Mouse (Mus musculus) forelimb bud, embryonic 11.5 days (tissue): Measurements from ENCODE around the gene Nav1.

Experiments used
- DNase-seq: peaks from one replicate; pipeline ENCODE4 v3.0.0-alpha.2; 2012; ENCODE audit warnings: low read depth, low spot score

The Nav1 gene

DNA sequence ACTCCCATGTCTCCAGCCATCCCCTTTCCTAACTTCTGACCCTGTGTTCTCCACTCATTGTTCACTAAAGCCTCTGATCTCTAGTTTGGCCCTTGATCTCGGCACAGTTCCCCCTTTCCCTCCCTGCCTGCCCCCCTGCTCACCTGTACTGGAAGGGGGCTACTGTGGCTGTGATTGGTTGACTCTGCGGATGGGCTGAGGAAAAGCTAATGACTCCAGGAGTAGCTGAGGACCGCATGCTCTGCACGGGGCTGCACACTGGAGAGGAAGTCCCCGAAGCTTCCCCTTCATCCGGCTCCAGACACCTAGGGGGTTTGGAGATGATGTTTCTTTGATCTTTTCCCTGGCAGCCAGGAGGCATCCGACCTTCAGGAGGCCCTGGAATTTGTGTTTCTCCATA lies at the start of gene Nav1:
Gene Nav1, minus strand, starts transcription at position 277 of the 400 bp plus-strand sequence.
- no peak for DNase-seq

GRCm38 (mm10) chr1:135653909-135654308 lies 46.8 kb upstream of the Nav1 start:
- no peak for DNase-seq

DNA sequence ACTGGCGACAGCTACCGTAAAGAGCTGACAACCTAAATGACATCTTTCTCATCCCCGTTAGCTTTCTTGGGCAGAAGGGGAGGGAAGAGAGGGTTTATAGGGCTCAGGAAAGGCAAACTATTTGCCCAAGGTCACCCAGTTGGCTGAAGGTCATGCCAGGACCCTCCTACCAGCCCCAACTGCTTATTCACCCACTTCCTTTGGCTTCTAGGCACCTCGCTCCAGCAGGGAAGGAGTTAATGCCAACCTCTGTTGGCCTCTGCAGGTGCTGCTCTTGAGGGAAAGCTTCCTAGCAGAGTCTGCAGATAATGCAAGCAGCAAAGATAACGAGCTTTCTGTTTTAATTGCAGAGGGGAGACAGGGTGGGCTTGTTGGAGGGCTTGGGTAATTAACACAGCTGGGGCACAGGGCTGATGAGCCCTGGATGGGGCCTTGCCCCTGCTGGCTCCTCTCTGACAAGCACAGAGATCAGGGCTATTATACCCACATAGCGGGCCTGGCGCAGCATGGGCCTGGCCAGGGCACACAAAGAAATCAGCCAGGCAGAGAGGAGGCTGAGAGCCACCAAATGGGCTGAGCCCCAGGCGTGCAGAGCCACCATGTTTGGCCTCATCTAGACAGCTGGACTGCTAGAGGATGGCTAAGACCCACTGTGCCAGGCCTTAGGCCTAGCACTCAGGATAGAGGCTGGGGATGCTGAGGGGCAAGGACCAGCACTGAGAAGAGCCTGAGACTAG lies 38.5 kb upstream of the Nav1 start:
- no peak for DNase-seq

GRCm38 (mm10) chr1:135644110-135644509 lies 37.0 kb upstream of the Nav1 start:
- DNase-seq, result no peak

GRCm38 (mm10) chr1:135643691-135644090 lies 36.6 kb upstream of the Nav1 start:
- no peak for DNase-seq

GRCm38 (mm10) chr1:135639853-135640252 lies 32.8 kb upstream of the Nav1 start:
- no peak for DNase-seq

DNA sequence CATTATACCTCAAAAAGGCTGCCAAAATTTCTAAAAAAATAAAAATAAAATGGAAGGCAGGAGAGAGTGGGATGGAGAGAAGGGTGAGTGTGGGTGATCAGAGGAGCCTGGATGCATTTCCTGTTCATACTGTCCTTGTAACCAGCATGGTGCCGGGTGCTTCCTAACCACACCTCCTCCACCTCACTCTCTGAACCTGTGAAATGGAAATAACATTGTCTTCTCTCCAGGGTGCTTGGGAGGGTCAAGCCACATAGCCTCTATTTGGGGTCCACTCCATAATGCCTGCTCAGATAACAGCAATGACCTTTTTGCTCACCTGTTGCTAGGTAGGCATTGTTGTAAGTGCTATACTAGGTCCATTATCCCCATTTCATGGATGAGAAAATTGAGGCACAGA lies 32.0 kb upstream of the Nav1 start:
- no peak for DNase-seq

DNA sequence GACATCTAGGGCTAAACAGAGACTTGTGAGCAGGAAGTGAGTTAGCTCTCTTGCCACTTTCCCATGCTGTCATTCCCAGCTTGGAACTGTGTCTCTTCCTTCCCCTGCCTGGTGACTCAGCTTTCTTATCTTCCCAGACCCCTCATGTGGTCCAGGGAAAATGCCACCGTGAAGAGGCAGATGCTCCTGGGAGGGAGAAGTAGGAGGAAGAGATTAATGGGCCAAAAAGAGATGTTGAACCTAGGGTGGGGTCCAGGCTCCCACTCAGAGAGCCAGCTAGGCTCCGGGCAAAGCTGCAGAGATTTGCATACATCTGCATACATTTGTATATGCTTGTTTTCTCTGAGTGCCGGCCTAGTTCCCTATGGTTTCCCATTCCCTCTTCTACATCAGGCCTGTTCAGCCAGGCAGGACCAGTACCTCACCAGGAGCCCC lies 30.5 kb upstream of the Nav1 start:
- DNase-seq, result no peak

GRCm38 (mm10) chr1:135636111-135636511 lies 29.0 kb upstream of the Nav1 start:
- DNase-seq, result no peak

GRCm38 (mm10) chr1:135635323-135636064 lies 28.4 kb upstream of the Nav1 start:
- no peak for DNase-seq

DNA sequence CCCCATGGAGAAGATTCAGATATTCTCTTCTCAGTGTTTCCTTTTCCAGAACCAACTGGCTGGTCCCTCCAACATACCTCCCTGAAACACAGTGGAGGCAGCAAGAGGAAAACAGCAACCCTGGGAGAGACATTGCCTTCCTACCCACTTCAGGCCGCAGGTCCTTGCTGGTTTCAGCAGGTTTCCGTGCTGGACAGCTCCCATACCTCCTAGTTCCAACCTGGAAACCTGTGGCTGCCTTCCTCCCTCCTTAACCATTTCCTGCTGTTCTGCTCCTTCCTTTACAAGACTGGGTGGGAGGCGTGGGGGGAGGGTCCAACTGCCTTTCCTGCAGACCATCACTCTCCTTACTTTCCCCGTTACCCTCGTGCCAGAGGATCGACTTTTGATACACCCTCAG lies 27.7 kb upstream of the Nav1 start:
- DNase-seq, result peak; percentile 90

DNA sequence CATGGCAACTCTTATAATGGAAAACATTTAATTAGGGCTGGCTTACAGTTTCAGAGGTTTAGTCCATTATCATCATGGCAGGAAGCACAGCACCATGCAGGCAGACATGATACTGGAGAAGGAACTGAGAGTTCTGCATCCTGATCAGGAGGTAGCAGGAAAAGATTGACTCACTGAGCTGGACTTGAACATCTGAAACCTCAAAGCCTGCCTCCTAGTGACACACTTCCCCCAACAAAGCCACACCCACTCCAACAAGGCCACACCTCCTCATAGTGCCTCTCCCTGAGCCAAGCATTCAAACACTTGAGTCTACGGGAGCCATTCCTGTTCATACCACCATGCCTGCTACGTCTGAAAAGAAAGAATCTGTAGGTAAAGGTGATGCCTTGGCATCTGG lies 26.8 kb upstream of the Nav1 start:
- no peak for DNase-seq

- no peak for DNase-seq
Measured at GRCm38 (mm10) chr1:135633478-135633877, 26.4 kb upstream of the Nav1 start.

GRCm38 (mm10) chr1:135632199-135632598 lies 25.1 kb upstream of the Nav1 start:
- DNase-seq, result no peak

DNA sequence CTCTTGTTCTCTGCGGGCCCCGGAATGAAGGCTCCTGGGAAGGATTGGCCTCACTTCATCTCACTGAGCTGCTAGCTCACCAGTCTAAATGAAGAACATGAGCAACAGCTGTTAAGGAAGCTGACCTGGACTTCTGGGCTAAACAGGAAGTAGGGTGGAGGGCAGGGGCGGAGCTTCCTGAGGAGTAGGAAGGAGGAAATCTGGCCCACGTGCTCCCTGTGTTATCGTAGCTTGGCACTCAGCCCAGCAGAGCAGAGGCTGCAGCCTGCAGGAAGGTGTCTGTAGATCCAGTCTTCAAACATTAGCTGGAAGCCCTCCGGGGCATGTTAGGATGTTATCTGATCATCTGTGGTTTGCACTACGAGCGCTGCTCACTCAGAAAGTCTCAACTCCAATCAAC lies 24.4 kb upstream of the Nav1 start:
- DNase-seq, result no peak

GRCm38 (mm10) chr1:135629846-135630245 lies 22.8 kb upstream of the Nav1 start:
- DNase-seq, result no peak

DNA sequence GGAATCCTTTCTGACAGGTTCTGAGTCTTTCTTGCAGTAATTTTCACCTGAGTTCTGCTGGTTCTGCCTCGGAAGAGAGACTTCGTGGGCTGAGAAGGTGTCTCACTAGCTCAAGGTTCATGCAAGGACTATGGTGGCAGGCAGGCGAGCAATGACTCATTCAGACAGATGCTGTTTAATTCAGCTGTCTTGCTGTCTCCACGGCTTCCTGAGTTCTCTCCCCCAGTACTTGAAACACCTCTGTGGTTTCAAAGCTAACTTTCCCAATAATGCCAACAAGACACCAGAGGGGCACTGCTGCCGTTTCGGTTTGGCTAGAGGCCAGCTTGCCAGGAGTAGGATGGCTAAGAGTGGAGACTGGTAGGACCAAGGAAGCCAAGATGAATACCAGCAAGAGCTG lies 19.1 kb upstream of the Nav1 start:
- no peak for DNase-seq

DNA sequence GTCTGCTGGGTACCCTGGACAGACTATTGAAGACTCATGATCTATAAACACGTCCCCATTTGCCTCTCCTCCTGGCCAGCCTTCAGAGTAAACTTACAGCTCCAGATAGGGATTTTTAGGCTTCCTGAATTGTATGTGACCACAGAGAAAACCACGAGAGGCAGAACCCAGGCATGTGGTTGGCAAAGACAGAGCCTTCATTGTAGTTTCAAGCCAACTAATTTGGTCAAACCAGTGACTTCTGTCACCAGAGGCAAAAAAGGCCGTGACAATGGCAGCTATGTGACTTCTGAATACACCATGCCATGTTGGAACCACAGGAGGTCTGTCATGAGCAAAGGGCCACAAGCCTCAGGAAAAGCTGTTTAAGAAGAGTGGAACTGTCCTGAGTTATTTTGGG lies 18.6 kb upstream of the Nav1 start:
- DNase-seq, result no peak

- DNase-seq, result no peak
Measured at GRCm38 (mm10) chr1:135624646-135625045, 17.6 kb upstream of the Nav1 start.

DNA sequence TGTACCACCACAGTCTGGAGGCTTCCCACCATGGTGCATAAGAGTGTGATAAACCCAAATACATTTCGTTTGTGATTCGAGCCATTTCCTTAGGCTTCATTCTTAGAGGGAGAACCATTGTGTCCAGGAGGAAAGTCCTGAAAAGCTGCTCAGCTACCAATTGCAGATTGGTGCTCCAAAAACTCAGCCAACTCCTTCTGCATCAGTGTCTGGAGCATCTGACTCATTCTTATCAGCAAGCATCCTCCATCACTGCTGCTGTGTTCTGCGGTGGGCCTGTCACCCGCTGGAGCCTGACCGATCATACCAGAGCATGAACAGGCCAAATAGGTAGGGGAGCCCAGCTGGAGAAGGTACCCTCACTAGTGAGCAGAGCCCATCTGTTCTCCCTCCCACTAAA lies 16.0 kb upstream of the Nav1 start:
- no peak for DNase-seq

GRCm38 (mm10) chr1:135621307-135621706 lies 14.2 kb upstream of the Nav1 start:
- no peak for DNase-seq

GRCm38 (mm10) chr1:135619932-135620391 lies 12.9 kb upstream of the Nav1 start:
- DNase-seq, result no peak

GRCm38 (mm10) chr1:135619130-135619529 lies 12.0 kb upstream of the Nav1 start:
- DNase-seq, result no peak
